Mouse (Mus musculus) lung, adult 10 weeks (tissue): ENCODE measurements around the gene 1700029I15Rik. TPM values are rescaled to one million over a fixed set of nuclear protein-coding genes. Genes with fewer than 3 reads are reported as not detected.

Source experiments
- polyA plus RNA-seq: library from polyadenylated mRNA; stranded (reverse); fragments of 350-450 nt; fragmentation: Illumina TruSeq; extraction: RNeasy Lipid Tissue Mini Kit (QIAGEN cat#74804); gene quantifications from one replicate; pipeline ENCODE4 v1.2.3, GENCODE M21; 2014; ENCODE audit warnings: low read depth, low replicate concordance; ENCODE audit not compliant: insufficient read depth

The 1700029I15Rik gene
- 3.0 TPM for polyA plus RNA-seq

DNA sequence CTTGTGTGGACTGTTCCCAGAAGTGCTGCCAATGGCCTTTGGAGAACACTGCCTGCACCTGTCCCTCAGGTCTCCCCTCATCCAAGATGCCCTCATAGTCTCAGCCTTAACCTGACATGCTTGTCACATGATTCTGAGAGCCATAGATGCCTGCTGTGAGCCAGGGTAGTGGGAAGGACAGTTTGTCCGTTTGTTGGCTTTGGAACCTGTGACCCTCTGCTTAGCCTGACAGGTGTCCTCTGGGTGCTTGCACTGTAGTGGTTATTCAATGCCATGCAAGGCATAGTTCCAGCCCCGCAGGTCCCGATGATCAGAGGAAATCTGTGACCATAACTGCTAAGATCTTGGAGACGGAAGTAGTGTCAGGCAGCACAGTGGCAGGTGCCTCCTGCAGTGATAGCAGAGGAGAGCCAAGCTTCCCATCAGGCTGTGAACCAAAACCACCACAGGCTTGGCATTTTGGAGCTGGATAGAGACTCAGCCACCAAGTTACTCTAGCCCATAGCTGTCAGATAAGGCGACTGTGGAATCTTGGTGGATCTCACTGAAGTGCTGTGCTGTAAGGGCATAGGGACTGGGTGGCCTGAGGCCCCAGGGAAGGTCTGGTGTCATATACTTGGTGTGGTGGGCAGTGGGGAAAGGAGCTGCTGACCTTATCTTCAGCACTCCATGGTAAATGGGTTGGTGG, at the start of gene 1700029I15Rik:
Gene 1700029I15Rik, plus strand, starts transcription at position 638 of the 688 bp plus-strand sequence.

DNA sequence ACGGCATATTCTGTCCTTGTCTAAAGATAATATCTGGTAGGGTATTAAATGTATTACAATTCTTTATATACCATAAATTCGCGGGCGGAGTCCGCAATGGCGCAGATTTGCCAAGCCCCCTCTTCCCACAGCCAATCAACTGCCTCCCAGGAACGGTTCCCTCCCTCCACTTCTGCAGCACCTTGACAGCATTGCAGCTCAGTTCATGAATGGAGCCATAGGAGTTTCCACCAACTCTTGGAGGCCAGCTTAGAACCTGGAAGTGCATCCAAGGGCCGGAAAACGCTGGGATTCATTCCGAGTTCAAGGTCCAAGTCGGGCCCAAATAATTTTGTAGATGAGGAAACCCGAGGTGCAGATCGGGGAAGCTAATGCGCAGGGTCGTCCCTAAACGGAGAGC, 7.8 kb upstream of the 1700029I15Rik start, which contains the start of the genes Pex16 and Large2:
Gene Pex16, plus strand, starts transcription at position 163 of the 400 bp plus-strand sequence.
Gene Large2, minus strand, starts transcription at position 356 of the 400 bp plus-strand sequence.

DNA sequence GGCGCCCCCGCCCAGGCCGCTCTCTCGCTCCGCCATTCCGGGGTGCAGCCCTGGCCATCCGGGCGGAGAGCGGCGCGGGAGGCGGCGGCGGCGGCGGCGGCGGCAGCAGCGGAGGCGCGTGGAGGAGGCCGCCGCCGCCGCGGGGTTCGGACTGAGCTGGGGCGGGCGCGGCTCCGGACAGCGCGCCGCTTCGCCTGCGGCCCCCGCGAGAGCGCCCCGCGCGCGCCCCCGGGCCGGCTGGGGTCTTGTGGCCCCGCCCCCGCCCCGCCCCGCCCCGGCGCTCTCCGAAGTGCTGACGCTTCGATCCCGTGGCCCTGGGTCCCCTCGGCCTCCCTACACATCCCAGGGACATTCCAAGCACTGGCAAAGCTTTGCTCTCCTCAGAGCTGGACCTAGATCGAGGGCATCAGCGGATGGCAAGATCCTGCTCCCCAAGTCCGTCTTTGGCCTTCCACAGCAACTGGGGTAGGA, 18.8 kb downstream of the 1700029I15Rik start, which contains the start of gene Mapk8ip1:
Gene Mapk8ip1, minus strand, starts transcription at position 173 of the 471 bp plus-strand sequence.

DNA sequence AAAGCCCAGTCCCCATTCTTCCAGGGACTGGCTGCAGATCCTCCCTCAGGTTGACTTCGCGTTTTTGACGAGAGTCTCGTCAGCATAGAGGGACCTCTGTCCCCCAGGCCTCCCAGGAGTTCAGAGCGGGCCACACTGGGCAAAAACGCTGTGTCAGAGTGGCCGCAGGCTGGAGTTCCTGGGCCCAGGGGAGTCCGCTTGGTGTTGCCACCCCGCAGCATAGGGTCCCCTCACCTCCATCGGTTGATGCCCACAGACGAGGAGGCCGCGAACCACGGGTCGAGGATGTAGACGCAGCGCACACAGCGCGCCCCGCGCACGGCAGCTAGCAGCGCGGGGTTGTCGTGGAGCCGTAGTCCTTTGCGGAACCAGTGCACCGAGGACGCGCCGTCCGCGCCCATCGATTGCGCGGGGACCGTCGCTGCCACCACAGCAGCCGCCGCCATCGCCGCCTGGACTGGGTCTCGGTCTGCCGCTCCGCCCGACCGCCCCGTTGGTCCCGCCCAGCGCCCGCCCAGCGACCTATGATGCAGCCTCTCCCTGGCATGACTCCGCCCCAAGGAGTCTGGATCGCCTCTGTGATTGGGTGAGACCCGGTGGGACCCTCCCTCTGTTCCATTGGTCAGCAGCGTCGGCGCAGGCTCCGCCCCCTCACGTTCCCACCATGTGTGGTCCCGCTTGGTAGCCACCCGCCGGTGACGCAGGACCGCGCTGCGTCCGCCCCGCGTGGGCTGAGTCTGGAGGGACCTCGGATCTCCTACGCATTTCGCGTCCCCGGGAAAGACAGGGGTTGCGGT, 51.4 kb downstream of the 1700029I15Rik start, which contains the start of gene Cry2:
Gene Cry2, minus strand, starts transcription at position 466 of the 797 bp plus-strand sequence.

Other genes with a start within 250 kb of the 1700029I15Rik start
- 23.4 TPM for gene Pex16, start 7.9 kb upstream of the 1700029I15Rik start, polyA plus RNA-seq
- gene Large2, start 7.7 kb upstream of the 1700029I15Rik start, polyA plus RNA-seq: 3.3 TPM
- gene Mapk8ip1, start 18.7 kb downstream of the 1700029I15Rik start, polyA plus RNA-seq: 7.3 TPM
- gene Cry2, start 51.5 kb downstream of the 1700029I15Rik start, polyA plus RNA-seq: 13.6 TPM
- 11.2 TPM for gene Slc35c1, start 78.0 kb downstream of the 1700029I15Rik start, polyA plus RNA-seq
- 12.9 TPM for gene Chst1, start 217.2 kb downstream of the 1700029I15Rik start, polyA plus RNA-seq